Mouse (Mus musculus): ENCODE measurements around the gene Lypd4. TPM values are rescaled to one million over a fixed set of nuclear protein-coding genes. Genes with fewer than 3 reads are reported as not detected.
A peak's percentile ranks its signal among the peaks of the same experiment; 100 is the strongest.

Gene Lypd4
- polyA plus RNA-seq, 1 experiment from 2014 or later: not detected

DNA sequence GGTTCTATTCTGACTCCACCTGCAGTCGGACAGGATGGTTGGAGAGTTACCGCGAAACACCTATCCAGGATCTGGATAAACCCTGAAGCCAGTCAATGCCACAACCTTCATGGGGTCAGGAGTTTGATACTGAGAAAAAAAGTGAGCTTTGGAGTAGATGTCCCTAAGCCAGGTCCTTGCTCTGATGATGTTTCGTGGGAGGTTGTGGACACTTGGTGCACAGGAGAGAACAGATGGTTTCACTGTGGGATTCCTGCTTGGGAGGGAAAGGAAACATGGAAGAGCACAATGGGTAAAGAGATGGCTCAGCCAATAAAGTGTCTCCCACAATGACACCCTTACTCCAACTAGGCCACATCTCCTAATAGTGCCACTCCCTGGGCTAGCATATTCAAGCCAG, 42.6 kb downstream of the Lypd4 start:
- no peak overlapping the region for H3K4me3 ChIP-seq (ENCODE audit: low read depth, low read length)
- H3K4me2 ChIP-seq (ENCODE audit: low read depth, severe bottlenecking): no peak overlapping the region
- ATAC-seq (ENCODE audit: insufficient number of reproducible peaks, low FRiP score, low TSS enrichment, low read depth) (no peak), DNase-seq (ENCODE audit: low spot score) (no peak)
- no peaks in the 10 kb centered on the region for H3K4me1 ChIP-seq (ENCODE audit: control insufficient read depth, insufficient read depth, low read length)
- no peaks in the 10 kb centered on the region for H3K36me3 ChIP-seq (ENCODE audit: control insufficient read depth, insufficient read depth, low read length)
- no peak overlapping the region for H3K27ac ChIP-seq (replicated peaks; ENCODE audit: low read depth, low read length)
- H3K9me3 ChIP-seq (ENCODE audit: control insufficient read depth, low read length): no peaks in the 10 kb centered on the region
- no peaks in the 10 kb centered on the region for H3K27me3 ChIP-seq (ENCODE audit: control insufficient read depth, insufficient read depth, low read length)
- 94% methylated on average over 4 of the region's 4 CpGs for WGBS
- no peak overlapping the region for H3K9ac ChIP-seq (ENCODE audit: low read length)

DNA sequence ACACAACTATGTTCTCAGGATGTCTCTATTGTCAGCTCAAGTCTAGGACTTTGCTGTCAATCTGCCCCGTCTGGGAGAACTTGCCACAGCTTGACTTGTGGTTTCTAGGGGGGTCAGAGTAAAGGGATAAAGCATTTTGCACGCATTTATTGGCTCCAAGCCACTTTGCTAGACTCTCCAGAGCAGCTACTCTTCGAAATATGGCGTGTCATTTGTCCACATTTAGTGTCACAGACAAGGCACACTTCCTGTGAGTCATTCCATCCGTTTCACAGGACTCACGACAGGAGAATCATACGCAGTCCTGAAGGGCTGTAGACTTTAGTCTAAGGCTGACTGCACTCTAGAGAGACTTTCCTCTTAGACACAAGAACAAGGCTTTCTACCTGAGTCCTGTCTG, 45.3 kb downstream of the Lypd4 start:
- no peak for DNase-seq (ENCODE audit: low spot score)
- Histone ChIP-seq H3K4me1 (ENCODE audit: control insufficient read depth, insufficient read depth, low read length) (no peaks in the 10 kb centered on the region), H3K4me3 (ENCODE audit: low read depth, low read length) (no peak overlapping the region), H3K9me3 (ENCODE audit: control insufficient read depth, low read length) (no peaks in the 10 kb centered on the region), H3K9ac (ENCODE audit: low read length) (no peak overlapping the region), H3K4me2 (ENCODE audit: low read depth, severe bottlenecking) (no peak overlapping the region), H3K36me3 (ENCODE audit: control insufficient read depth, insufficient read depth, low read length) (no peaks in the 10 kb centered on the region), H3K27ac (replicated peaks; ENCODE audit: low read depth, low read length) (no peak overlapping the region), H3K27me3 (ENCODE audit: control insufficient read depth, insufficient read depth, low read length) (no peaks in the 10 kb centered on the region)
- 80% methylated on average over 7 of the region's 7 CpGs for WGBS
- ATAC-seq (ENCODE audit: insufficient number of reproducible peaks, low FRiP score, low TSS enrichment, low read depth): no peak

DNA sequence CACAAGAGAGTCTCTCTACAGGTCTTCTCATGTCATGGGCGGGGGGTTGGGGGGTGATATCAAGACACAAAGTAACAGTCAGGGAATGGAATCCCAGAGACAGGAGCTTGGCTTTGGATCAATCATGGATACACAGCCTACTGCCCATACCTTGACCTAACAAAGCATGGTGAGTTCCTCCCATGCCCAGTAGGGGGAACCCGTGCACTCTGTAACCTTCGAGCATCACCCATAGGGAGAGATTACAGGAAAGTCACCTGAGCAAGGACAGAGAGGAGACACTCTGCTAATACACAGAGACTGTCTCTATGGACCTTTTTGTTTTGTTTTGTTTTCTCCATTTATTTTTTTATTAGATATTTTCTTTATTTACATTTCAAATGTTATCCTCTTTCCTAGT, 52.2 kb downstream of the Lypd4 start:
- DNase-seq (ENCODE audit: low spot score) (peak; percentile 87), ATAC-seq (ENCODE audit: insufficient number of reproducible peaks, low FRiP score, low TSS enrichment, low read depth) (0 out of 2 replicates have a peak, but pooled peaks have one; percentile 54)
- Histone ChIP-seq H3K4me2 (ENCODE audit: low read depth, severe bottlenecking) (no peak overlapping the region), H3K4me3 (ENCODE audit: low read depth, low read length) (no peak overlapping the region), H3K9ac (ENCODE audit: low read length) (no peak overlapping the region), H3K9me3 (ENCODE audit: control insufficient read depth, low read length) (no peaks in the 10 kb centered on the region), H3K27ac (replicated peaks; ENCODE audit: low read depth, low read length) (no peak overlapping the region), H3K27me3 (ENCODE audit: control insufficient read depth, insufficient read depth, low read length) (no peaks in the 10 kb centered on the region), H3K4me1 (ENCODE audit: control insufficient read depth, insufficient read depth, low read length) (no peaks in the 10 kb centered on the region), H3K36me3 (ENCODE audit: control insufficient read depth, insufficient read depth, low read length) (no peaks in the 10 kb centered on the region)
- 0% methylated on average over 3 of the region's 3 CpGs for WGBS

Other genes starting within 250 kb of the Lypd4 start
- gene Lypd3, start 233.4 kb downstream of the Lypd4 start, polyA plus RNA-seq (2014; fragmentation: Nextera tagmentation; extraction: Ambion mirVana): 1.7 and 2.8 TPM in 2 replicates
- not detected in 2 replicates for gene Tex101, start 193.3 kb downstream of the Lypd4 start, polyA plus RNA-seq (2014; fragmentation: Nextera tagmentation; extraction: Ambion mirVana)
- not detected in 2 replicates for gene BC049730, start 160.7 kb downstream of the Lypd4 start, polyA plus RNA-seq (2014; fragmentation: Nextera tagmentation; extraction: Ambion mirVana)
- not detected in 2 replicates for gene Gm4763, start 143.0 kb downstream of the Lypd4 start, polyA plus RNA-seq (2014; fragmentation: Nextera tagmentation; extraction: Ambion mirVana)
- gene Cd177, start 109.6 kb downstream of the Lypd4 start, polyA plus RNA-seq (2014; fragmentation: Nextera tagmentation; extraction: Ambion mirVana): not detected in 2 replicates
- 0.24 TPM in 1 of 2 replicates, not detected in the other for gene Ceacam10, start 92.7 kb downstream of the Lypd4 start, polyA plus RNA-seq (2014; fragmentation: Nextera tagmentation; extraction: Ambion mirVana)
- 20.0 and 22.1 TPM in 2 replicates for gene Gm9844, start 7.7 kb downstream of the Lypd4 start, polyA plus RNA-seq (2014; fragmentation: Nextera tagmentation; extraction: Ambion mirVana)
- gene Dmrtc2, start 116 bp upstream of the Lypd4 start, polyA plus RNA-seq (2014; fragmentation: Nextera tagmentation; extraction: Ambion mirVana): 0.11 TPM in 1 of 2 replicates, not detected in the other
- 2,245 and 2,332 TPM in 2 replicates for gene Rps19, start 14.4 kb upstream of the Lypd4 start, polyA plus RNA-seq (2014; fragmentation: Nextera tagmentation; extraction: Ambion mirVana)
- 0.30 and 0.56 TPM in 2 replicates for gene Cd79a, start 27.4 kb upstream of the Lypd4 start, polyA plus RNA-seq (2014; fragmentation: Nextera tagmentation; extraction: Ambion mirVana)
- 69.9 and 84.4 TPM in 2 replicates for gene Arhgef1, start 33.0 kb upstream of the Lypd4 start, polyA plus RNA-seq (2014; fragmentation: Nextera tagmentation; extraction: Ambion mirVana)
- gene Gm4881, start 74.6 kb upstream of the Lypd4 start, polyA plus RNA-seq (2014; fragmentation: Nextera tagmentation; extraction: Ambion mirVana): not detected in 2 replicates
- 78.1 and 81.4 TPM in 2 replicates for gene Rabac1, start 102.8 kb upstream of the Lypd4 start, polyA plus RNA-seq (2014; fragmentation: Nextera tagmentation; extraction: Ambion mirVana)
- 0.13 and 0.23 TPM in 2 replicates for gene Atp1a3, start 136.0 kb upstream of the Lypd4 start, polyA plus RNA-seq (2014; fragmentation: Nextera tagmentation; extraction: Ambion mirVana)
- gene Grik5, start 202.4 kb upstream of the Lypd4 start, polyA plus RNA-seq (2014; fragmentation: Nextera tagmentation; extraction: Ambion mirVana): 9.7 and 10.0 TPM in 2 replicates
- gene Zfp574, start 202.6 kb upstream of the Lypd4 start, polyA plus RNA-seq (2014; fragmentation: Nextera tagmentation; extraction: Ambion mirVana): 28.1 and 30.1 TPM in 2 replicates